Mouse (Mus musculus): ENCODE data around the gene Fam151a. TPM values are rescaled to one million over a fixed set of nuclear protein-coding genes. Genes with fewer than 3 reads are reported as not detected.

Gene Fam151a
- total RNA-seq, 2 experiments from 2014 or later: not detected

Other genes starting within 250 kb of the Fam151a start
- gene Bsnd, start 241.6 kb upstream of the Fam151a start, total RNA-seq (2021): not detected
- gene Dhcr24, start 172.9 kb upstream of the Fam151a start, total RNA-seq (2021): 10 to 100 TPM; 89.9 to 93.5 TPM
- not detected for gene Lexm, start 116.6 kb upstream of the Fam151a start, total RNA-seq (2021)
- gene Ttc22, start 111.5 kb upstream of the Fam151a start, total RNA-seq (2021): 1 to 10 TPM; 1.1 to 1.4 TPM
- gene Pars2, start 82.8 kb upstream of the Fam151a start, total RNA-seq (2021): 1 to 10 TPM; 6.3 to 7.1 TPM
- gene Ttc4, start 54.9 kb upstream of the Fam151a start, total RNA-seq (2021): 10 to 100 TPM; 40.1 to 41.6 TPM
- 1 to 10 TPM; 2.3 to 2.9 TPM for gene Mroh7, start 3.0 kb upstream of the Fam151a start, total RNA-seq (2021)
- 10 to 100 TPM; 39.1 to 53.0 TPM for gene Acot11, start 71.1 kb downstream of the Fam151a start, total RNA-seq (2021)
- 100 to 1,000 TPM; 138 to 157 TPM for gene Ssbp3, start 176.8 kb downstream of the Fam151a start, total RNA-seq (2021)

Measured in left cerebral cortex, postnatal 25 days (tissue).